Mouse (Mus musculus) intestine, embryonic 14.5 days (tissue): ENCODE measurements around the gene Flad1. TPM values are rescaled to one million over a fixed set of nuclear protein-coding genes. Genes with fewer than 3 reads are reported as not detected.

Experiments
- ATAC-seq: fragments of 200-750 bp; cut with Nextera tagmentation; replicated peaks from 2 replicates; pipeline ENCODE4 v1.8.0; 2017; ENCODE audit warnings: low read depth, moderate number of reproducible peaks, moderate TSS enrichment, moderate library complexity; ENCODE audit not compliant: low FRiP score, low TSS enrichment
- DNase-seq: peaks from one replicate; pipeline ENCODE4 v3.0.0-alpha.2; 2018; ENCODE audit warnings: low spot score
- H3K27ac ChIP-seq: fragments of 300-500 bp; sonication (generic); 2 replicates; pipeline ENCODE4 v1.5.1; 2014; ENCODE audit warnings: low read depth, mild to moderate bottlenecking, control low read depth
- H3K27me3 ChIP-seq: fragments of 300-500 bp; sonication (generic); replicated peaks from 2 replicates; pipeline ENCODE4 v1.6.1; 2014; ENCODE audit warnings: low read length, control low read depth; ENCODE audit not compliant: control insufficient read depth, insufficient read depth
- H3K36me3 ChIP-seq: fragments of 300-500 bp; sonication (generic); 2 replicates; pipeline ENCODE4 v1.6.1; 2014; ENCODE audit warnings: low read length, control low read depth; ENCODE audit not compliant: control insufficient read depth, insufficient read depth
- H3K4me1 ChIP-seq: fragments of 300-500 bp; sonication (generic); replicated peaks from 2 replicates; pipeline ENCODE4 v1.6.1; 2014; ENCODE audit warnings: low read length, control low read depth, mixed read lengths; ENCODE audit not compliant: control insufficient read depth, insufficient read depth
- H3K4me2 ChIP-seq: fragments of 300-500 bp; sonication (generic); 2 replicates; pipeline ENCODE4 v1.6.1; 2014; ENCODE audit warnings: low read length
- H3K4me3 ChIP-seq: fragments of 300-500 bp; sonication (generic); 2 replicates; pipeline ENCODE4 v1.5.1; 2014; ENCODE audit warnings: low read depth, low read length, control low read depth, mixed read lengths
- H3K9ac ChIP-seq: fragments of 300-500 bp; sonication (generic); 2 replicates; pipeline ENCODE4 v1.6.1; 2014; ENCODE audit warnings: mild to moderate bottlenecking, low read length
- H3K9me3 ChIP-seq: fragments of 300-500 bp; sonication (generic); 2 replicates; pipeline ENCODE4 v1.6.1; 2016; ENCODE audit warnings: low read length, control low read depth; ENCODE audit not compliant: control insufficient read depth
- WGBS: fragments of 180-500 bp; shearing (Covaris S2); extraction: QIAGEN DNeasy Blood & Tissue Kit; methylation state at CpG from one replicate; pipeline ENCODE4 v1.1.7; 2014; 5-methylcytosine and 5-hydroxymethylcytosine counted together
- polyA plus RNA-seq: library from polyadenylated mRNA; unstranded; fragments of >200 nt; fragmentation: Nextera tagmentation; extraction: Ambion mirVana; gene quantifications from 2 replicates; pipeline ENCODE4 v1.2.1, GENCODE M21; 2014

The Flad1 gene
- polyA plus RNA-seq, 1 experiment from 2014 or later: 28.7 TPM

DNA sequence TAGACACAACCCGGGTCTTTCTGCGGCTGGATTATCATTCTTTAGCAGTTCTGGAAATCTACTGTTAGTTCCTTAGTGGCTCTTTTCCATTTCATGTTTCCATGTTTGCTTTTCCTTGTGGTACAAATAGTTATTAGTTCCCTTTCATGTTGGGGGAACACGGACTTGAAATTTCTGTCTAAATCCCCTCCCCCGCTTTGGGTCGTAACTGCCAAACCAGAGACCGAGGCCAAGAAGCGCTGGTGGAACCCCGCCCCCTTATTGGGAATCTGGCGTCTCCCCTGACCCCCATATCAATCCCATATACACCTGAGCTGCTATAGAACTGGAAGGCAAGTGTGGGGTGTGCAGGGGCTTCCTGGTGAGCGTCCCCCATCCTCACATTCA, 16.3 kb downstream of the Flad1 start:
- Histone ChIP-seq H3K36me3 (no peaks in the 10 kb centered on the region), H3K9me3 (no peaks in the 10 kb centered on the region), H3K27me3 (no peaks in the 10 kb centered on the region), H3K4me2 (peak overlapping the region; percentile 99), H3K4me1 (peaks cover 21% of the 10 kb centered on the region), H3K9ac (peak overlapping the region; percentile 37), H3K4me3 (peak overlapping the region; percentile 59), H3K27ac (peak overlapping the region; percentile 83)
- no peak for ATAC-seq
- WGBS: 3% methylated on average over 10 of the region's 10 CpGs
- no peak for DNase-seq

DNA sequence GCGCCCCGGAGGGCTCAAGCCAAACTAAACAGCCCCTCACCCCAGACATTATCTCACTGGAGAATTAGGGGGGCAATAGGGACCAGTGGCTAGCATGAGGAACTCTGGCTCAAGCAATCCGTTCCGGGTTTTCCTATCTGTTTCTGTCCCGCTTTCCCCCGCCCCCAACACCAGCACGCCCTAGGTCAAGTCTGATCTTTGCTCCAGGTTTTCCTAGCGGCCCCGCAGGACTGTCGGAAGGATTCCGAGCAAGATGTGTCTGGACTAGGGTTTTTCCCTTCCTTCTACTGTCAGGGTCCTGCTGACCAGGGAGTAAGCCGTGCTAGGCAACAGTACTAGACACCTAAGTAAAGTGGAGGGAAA, 16.8 kb downstream of the Flad1 start:
- Histone ChIP-seq H3K27me3 (no peaks in the 10 kb centered on the region), H3K4me1 (peaks cover 25% of the 10 kb centered on the region), H3K27ac (peak overlapping the region; percentile 83), H3K9me3 (no peaks in the 10 kb centered on the region), H3K9ac (peak overlapping the region; percentile 51), H3K4me3 (peak overlapping the region; percentile 59), H3K36me3 (no peaks in the 10 kb centered on the region), H3K4me2 (peak overlapping the region; percentile 99)
- DNase-seq: peak; percentile 89
- 0% methylated on average over 11 of the region's 12 CpGs for WGBS
- ATAC-seq: peak; percentile 45

DNA sequence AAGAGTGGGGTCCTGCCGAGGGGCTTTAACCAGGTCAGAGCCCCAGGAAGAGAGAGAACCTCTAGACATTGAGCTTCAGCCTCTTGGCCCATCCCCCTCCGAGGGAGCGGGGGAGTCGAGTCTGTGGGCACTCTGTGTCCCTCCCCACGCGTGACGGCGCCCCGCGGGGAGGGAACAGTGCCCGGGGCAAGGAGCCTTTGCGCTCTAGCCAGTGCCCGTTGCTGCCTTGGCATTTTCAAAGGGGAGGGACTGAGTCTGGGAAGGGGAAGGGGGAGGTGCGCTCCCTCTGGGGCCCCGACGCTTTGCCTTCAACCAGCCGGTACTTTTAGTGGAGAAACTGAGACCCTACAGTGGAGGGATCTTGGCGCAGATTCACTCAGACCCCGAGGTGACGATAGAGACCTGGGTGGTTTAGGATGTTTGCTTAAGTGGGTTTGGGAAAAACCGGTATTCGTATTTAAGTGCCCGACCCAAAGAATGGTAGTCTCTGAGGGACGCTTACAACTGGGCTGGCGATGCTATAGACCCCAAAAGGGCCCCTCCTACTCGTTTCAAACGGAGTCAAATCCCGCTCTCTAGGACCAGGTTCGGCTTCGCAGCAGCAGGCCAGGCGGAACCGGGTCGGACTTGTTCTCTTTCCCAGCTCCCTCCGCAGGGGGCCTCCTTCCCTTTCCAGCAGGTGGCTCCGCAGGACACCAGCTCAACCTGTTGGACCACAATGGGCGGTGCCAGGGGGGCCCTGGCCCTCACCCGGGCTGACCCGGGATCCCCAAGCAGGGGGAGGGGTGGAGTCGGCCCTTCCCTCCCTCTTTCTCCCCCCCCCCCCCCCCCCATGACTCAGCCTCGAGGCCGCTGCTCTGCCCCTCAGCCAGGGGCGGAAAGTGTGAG, 17.4 kb downstream of the Flad1 start, which contains the start of gene Zbtb7b:
Gene Zbtb7b, minus strand, starts transcription at position 771 of the 888 bp plus-strand sequence.
- under 1% methylated on average over 39 of the region's 42 CpGs for WGBS
- DNase-seq (peak; percentile 94), ATAC-seq (peak; percentile 59)
- Histone ChIP-seq H3K27ac (peak within 1 kb of the TSS; percentile 83), H3K9me3 (no peaks in the 10 kb centered on the region), H3K27me3 (no peaks in the 10 kb centered on the region), H3K4me3 (peak within 1 kb of the TSS; percentile 59), H3K4me1 (peaks cover 29% of the 10 kb centered on the region), H3K4me2 (peak within 1 kb of the TSS; percentile 99), H3K36me3 (no peaks in the 10 kb centered on the region), H3K9ac (peak within 1 kb of the TSS; percentile 51)

DNA sequence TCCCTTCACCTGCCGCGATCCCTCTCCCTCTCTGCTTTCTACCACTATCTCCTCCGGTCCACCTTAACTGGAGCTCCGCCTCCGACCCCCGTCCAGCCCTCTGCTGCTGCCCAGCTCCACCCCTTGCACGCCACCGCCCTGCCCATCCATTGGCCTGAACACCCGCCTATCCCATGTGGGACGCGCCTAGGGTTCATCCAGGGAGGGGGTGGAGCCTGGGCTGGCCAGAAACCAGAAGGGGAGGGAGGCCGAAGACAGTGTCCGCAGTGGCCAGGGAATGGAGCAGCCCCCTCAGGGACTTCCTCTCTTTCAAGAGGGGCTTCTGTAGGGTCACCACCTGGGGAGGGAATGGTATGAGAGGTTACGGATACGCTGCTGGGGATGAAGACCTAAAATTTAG, 18.1 kb downstream of the Flad1 start:
- H3K9ac ChIP-seq: peak overlapping the region; percentile 51
- H3K4me3 ChIP-seq: peak overlapping the region; percentile 59
- H3K27ac ChIP-seq: peak overlapping the region; percentile 83
- peak overlapping the region; percentile 99 for H3K4me2 ChIP-seq
- ATAC-seq (peak; percentile 86), DNase-seq (peak; percentile 96)
- H3K4me1 ChIP-seq: peaks cover 29% of the 10 kb centered on the region
- under 1% methylated on average over 15 of the region's 15 CpGs for WGBS
- H3K27me3 ChIP-seq: no peaks in the 10 kb centered on the region
- H3K9me3 ChIP-seq: no peaks in the 10 kb centered on the region
- no peaks in the 10 kb centered on the region for H3K36me3 ChIP-seq

DNA sequence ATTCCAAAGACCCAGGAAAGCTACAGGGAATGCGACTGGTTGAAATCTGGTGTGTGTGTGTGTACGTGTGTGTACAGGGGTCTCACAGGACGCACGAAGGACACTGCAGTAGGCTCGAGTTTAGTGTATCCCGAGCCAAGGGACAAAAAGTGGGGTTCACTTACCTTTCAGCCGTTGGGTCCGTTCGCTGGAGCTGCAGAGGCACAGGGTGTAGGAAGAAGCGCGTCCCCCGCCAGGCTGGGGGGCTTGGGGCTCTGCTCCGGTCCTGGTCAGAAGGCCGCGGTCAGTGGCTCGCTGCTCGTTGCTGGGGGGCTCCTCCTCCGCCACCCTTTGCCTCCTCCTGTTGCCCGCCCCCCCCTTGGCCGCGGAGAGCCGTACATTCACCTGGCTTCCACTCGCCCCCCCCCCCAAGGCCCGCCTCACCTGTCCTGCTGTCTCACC, 18.8 kb downstream of the Flad1 start:
- Histone ChIP-seq H3K4me2 (peak overlapping the region; percentile 99), H3K9ac (peak overlapping the region; percentile 56), H3K36me3 (no peaks in the 10 kb centered on the region), H3K9me3 (no peaks in the 10 kb centered on the region), H3K4me3 (peak overlapping the region; percentile 59), H3K27me3 (no peaks in the 10 kb centered on the region), H3K4me1 (peaks cover 29% of the 10 kb centered on the region), H3K27ac (peak overlapping the region; percentile 65)
- DNase-seq (peak; percentile 73), ATAC-seq (no peak)
- WGBS: under 1% methylated on average over 23 of the region's 24 CpGs

DNA sequence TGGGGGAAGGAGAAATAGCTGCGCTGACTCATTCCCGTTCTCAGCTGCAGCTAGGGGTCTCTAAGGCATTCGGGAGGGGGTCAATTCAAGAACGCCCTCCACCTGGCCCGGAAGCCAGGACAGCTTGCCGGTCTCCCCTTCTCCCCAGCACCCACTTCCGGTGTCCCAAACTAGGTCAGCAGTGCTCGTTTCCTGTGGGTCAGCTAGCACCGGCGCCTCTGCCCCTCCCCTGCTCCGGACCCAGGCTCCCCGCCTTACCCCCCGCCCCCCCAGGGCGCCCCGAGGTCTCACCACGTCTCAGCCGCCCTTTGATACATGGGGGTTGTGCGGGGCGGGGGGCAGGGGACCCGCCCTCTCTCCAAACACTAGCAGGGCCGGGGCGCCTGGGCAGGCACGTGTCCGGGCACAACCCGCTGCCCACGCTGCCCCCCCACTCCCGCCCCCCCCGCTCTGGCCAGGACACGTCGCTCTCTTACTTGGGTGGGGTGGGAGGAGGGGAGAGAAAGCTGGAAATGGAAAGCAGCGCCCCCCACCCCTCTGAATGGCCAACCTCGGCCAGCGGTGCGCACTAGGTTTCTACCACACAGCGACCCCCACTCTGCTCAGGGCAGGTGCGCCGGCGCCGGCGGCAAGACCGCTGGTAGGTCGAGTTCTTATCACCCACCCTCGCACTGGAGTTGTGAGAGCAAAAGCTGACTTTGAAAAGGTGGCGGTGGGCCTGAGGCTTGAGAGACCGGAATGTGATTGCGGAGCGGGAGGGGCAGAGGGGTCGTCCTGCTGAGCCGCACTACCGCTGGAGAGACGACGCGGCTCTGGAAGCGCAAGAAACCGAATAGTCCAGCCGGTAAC, 19.8 kb downstream of the Flad1 start:
- no peaks in the 10 kb centered on the region for H3K9me3 ChIP-seq
- ATAC-seq (no peak), DNase-seq (peak; percentile 72)
- no peaks in the 10 kb centered on the region for H3K27me3 ChIP-seq
- peak overlapping the region; percentile 56 for H3K9ac ChIP-seq
- under 1% methylated on average over 56 of the region's 56 CpGs for WGBS
- H3K36me3 ChIP-seq: no peaks in the 10 kb centered on the region
- peak overlapping the region; percentile 65; the same call in 1 of the 2 replicates for H3K27ac ChIP-seq
- H3K4me2 ChIP-seq: peak overlapping the region; percentile 99
- H3K4me1 ChIP-seq: peaks cover 33% of the 10 kb centered on the region
- H3K4me3 ChIP-seq: peak overlapping the region; percentile 59

DNA sequence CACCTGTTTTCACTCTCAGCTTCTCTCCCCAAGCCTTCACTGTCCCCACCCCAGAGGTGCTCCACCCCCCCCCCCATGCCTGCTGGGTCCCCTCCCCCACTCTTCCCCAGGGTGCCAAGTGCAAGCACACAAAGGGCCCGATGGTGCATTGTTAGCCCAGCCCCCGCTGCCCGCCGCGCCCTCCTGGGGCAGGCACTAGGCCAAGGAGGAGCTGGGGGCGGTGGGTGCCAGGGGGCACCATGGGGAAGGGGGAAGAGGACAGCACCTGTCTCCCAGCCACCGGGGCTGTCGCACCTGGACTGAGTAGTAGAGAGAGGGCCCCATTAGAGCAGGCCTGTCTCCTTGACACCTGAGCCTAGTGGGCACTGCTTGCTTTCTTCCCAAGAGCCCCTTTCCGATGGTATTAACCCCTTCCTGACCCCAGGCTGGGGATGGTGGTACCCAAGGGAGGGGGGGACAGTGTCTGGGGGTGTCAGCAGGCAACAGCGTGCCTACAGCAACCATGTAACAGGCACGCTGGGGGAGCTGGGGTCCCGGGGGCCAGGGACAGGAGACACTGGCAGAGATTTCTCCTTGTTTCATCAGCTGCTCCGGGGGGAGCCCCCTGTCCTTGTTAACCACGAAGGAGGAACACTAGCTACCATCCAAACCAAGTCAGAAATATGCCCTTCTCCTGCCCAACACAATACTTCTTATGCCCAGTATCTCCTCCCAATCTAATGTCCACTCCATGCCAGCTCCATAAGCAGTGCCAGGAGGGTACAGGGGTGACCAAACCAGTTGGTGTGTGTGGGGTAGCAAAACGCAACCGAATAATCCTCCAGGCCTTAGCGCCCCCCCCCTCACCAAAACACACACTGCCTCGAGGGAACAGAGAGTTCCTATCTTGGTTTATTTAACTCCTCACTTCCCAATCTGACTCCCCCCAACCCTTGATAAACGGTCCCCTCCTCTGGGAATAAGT, 20.7 kb downstream of the Flad1 start:
- no peak for ATAC-seq
- Histone ChIP-seq H3K9ac (peak overlapping the region; percentile 56), H3K4me3 (peak overlapping the region; percentile 59), H3K4me1 (peaks cover 37% of the 10 kb centered on the region), H3K4me2 (peak overlapping the region; percentile 99), H3K9me3 (no peaks in the 10 kb centered on the region), H3K36me3 (no peaks in the 10 kb centered on the region), H3K27me3 (no peaks in the 10 kb centered on the region), H3K27ac (peak overlapping the region; percentile 2; the same call in 1 of the 2 replicates)
- peak; percentile 57 for DNase-seq
- WGBS: 11% methylated on average over 19 of the region's 19 CpGs
